Mouse (Mus musculus): ENCODE measurements around the gene Phactr2. TPM values are rescaled to one million over a fixed set of nuclear protein-coding genes. Genes with fewer than 3 reads are reported as not detected.

The Phactr2 gene
- polyA plus RNA-seq, 1 experiment from 2014 or later, result 21.7 TPM

GRCm38 (mm10) chr10:13427599-13427998 lies 46.6 kb downstream of the Phactr2 start:
- Histone ChIP-seq H3K4me1 (replicated peaks) (peaks cover 13% of the 10 kb centered on the region), H3K4me3 (replicated peaks) (no peak overlapping the region), H3K27ac (no peak overlapping the region), H3K4me2 (no peak overlapping the region), H3K9me3 (no peaks in the 10 kb centered on the region), H3K27me3 (no peaks in the 10 kb centered on the region), H3K9ac (replicated peaks) (no peak overlapping the region), H3K36me3 (no peaks in the 10 kb centered on the region)
- WGBS, result 90% methylated on average over 10 of the region's 10 CpGs
- ATAC-seq (ENCODE audit: insufficient number of reproducible peaks, insufficient read depth, low FRiP score, low TSS enrichment, low read depth), result no peak; the same call in 1 of the 2 replicates

- Histone ChIP-seq H3K4me3 (replicated peaks) (no peak overlapping the region), H3K4me1 (replicated peaks) (peaks cover 3% of the 10 kb centered on the region), H3K4me2 (no peak overlapping the region), H3K9ac (replicated peaks) (no peak overlapping the region), H3K36me3 (no peaks in the 10 kb centered on the region), H3K27ac (no peak overlapping the region), H3K9me3 (no peaks in the 10 kb centered on the region), H3K27me3 (no peaks in the 10 kb centered on the region)
- no peak for ATAC-seq (ENCODE audit: insufficient number of reproducible peaks, insufficient read depth, low FRiP score, low TSS enrichment, low read depth)
- WGBS, result 89% methylated on average over 9 of the region's 9 CpGs
These were observed 49.0 kb downstream of the Phactr2 start for GRCm38 (mm10) chr10:13425198-13425597.

- Histone ChIP-seq H3K27me3 (no peaks in the 10 kb centered on the region), H3K36me3 (no peaks in the 10 kb centered on the region), H3K4me3 (replicated peaks) (no peak overlapping the region), H3K9me3 (no peaks in the 10 kb centered on the region), H3K9ac (replicated peaks) (no peak overlapping the region), H3K4me1 (replicated peaks) (peaks cover 3% of the 10 kb centered on the region), H3K4me2 (no peak overlapping the region), H3K27ac (no peak overlapping the region)
- 79% methylated on average over 17 of the region's 17 CpGs for WGBS
- ATAC-seq (ENCODE audit: insufficient number of reproducible peaks, insufficient read depth, low FRiP score, low TSS enrichment, low read depth), result no peak
These were observed 49.7 kb downstream of the Phactr2 start for GRCm38 (mm10) chr10:13424508-13424907.

GRCm38 (mm10) chr10:13424015-13424414 lies 50.2 kb downstream of the Phactr2 start:
- Histone ChIP-seq H3K4me3 (replicated peaks) (no peak overlapping the region), H3K9me3 (no peaks in the 10 kb centered on the region), H3K9ac (replicated peaks) (no peak overlapping the region), H3K27me3 (no peaks in the 10 kb centered on the region), H3K4me1 (replicated peaks) (peaks cover under 1% of the 10 kb centered on the region), H3K36me3 (no peaks in the 10 kb centered on the region), H3K27ac (no peak overlapping the region), H3K4me2 (no peak overlapping the region)
- 64% methylated on average over 10 of the region's 10 CpGs for WGBS
- 0 out of 2 replicates have a peak, but pooled peaks have one; percentile 54 for ATAC-seq (ENCODE audit: insufficient number of reproducible peaks, insufficient read depth, low FRiP score, low TSS enrichment, low read depth)

GRCm38 (mm10) chr10:13422121-13422520 lies 52.1 kb downstream of the Phactr2 start:
- Histone ChIP-seq H3K36me3 (no peaks in the 10 kb centered on the region), H3K9ac (replicated peaks) (no peak overlapping the region), H3K9me3 (no peaks in the 10 kb centered on the region), H3K4me2 (no peak overlapping the region), H3K27ac (no peak overlapping the region), H3K27me3 (no peaks in the 10 kb centered on the region), H3K4me3 (replicated peaks) (no peak overlapping the region), H3K4me1 (replicated peaks) (no peaks in the 10 kb centered on the region; the same call in 1 of the 2 replicates)
- WGBS, result 88% methylated on average over 9 of the region's 9 CpGs
- no peak for ATAC-seq (ENCODE audit: insufficient number of reproducible peaks, insufficient read depth, low FRiP score, low TSS enrichment, low read depth)

- Histone ChIP-seq H3K4me2 (no peak overlapping the region), H3K4me1 (replicated peaks) (peaks cover 7% of the 10 kb centered on the region), H3K4me3 (replicated peaks) (no peak overlapping the region), H3K9ac (replicated peaks) (no peak overlapping the region), H3K9me3 (no peaks in the 10 kb centered on the region), H3K27ac (no peak overlapping the region), H3K36me3 (no peaks in the 10 kb centered on the region), H3K27me3 (no peaks in the 10 kb centered on the region)
- ATAC-seq (ENCODE audit: insufficient number of reproducible peaks, insufficient read depth, low FRiP score, low TSS enrichment, low read depth), result no peak
- WGBS, result 28% methylated on average over 4 of the region's 4 CpGs
These were observed 55.0 kb downstream of the Phactr2 start for GRCm38 (mm10) chr10:13419246-13419645.

- WGBS, result 33% methylated on average over 8 of the region's 8 CpGs
- ATAC-seq (ENCODE audit: insufficient number of reproducible peaks, insufficient read depth, low FRiP score, low TSS enrichment, low read depth), result no peak
These were observed 58.6 kb downstream of the Phactr2 start for GRCm38 (mm10) chr10:13415489-13416104.

GRCm38 (mm10) chr10:13412202-13412923 lies 61.8 kb downstream of the Phactr2 start:
- Histone ChIP-seq H3K9me3 (no peaks in the 10 kb centered on the region), H3K4me2 (no peak overlapping the region), H3K4me3 (replicated peaks) (no peak overlapping the region), H3K27ac (no peak overlapping the region), H3K36me3 (no peaks in the 10 kb centered on the region), H3K27me3 (no peaks in the 10 kb centered on the region), H3K9ac (replicated peaks) (no peak overlapping the region), H3K4me1 (replicated peaks) (peaks cover 7% of the 10 kb centered on the region; the same call in 1 of the 2 replicates)
- no peak for ATAC-seq (ENCODE audit: insufficient number of reproducible peaks, insufficient read depth, low FRiP score, low TSS enrichment, low read depth)
- 90% methylated on average over 19 of the region's 19 CpGs for WGBS

More at GRCm38 (mm10) chr10:13415489-13416104, 58.6 kb downstream of the Phactr2 start:
- H3K36me3 ChIP-seq, result no peaks in the 10 kb centered on the region
- H3K9ac ChIP-seq (replicated peaks), result no peak overlapping the region
- H3K4me2 ChIP-seq, result no peak overlapping the region
- no peaks in the 10 kb centered on the region for H3K9me3 ChIP-seq
- no peak overlapping the region for H3K4me3 ChIP-seq (replicated peaks)
- peaks cover 7% of the 10 kb centered on the region; the same call in 1 of the 2 replicates for H3K4me1 ChIP-seq (replicated peaks)
- H3K27ac ChIP-seq, result no peak overlapping the region
- no peaks in the 10 kb centered on the region for H3K27me3 ChIP-seq

- Histone ChIP-seq H3K27ac (no peak overlapping the region), H3K9ac (replicated peaks) (no peak overlapping the region), H3K4me2 (no peak overlapping the region), H3K27me3 (no peaks in the 10 kb centered on the region), H3K4me1 (replicated peaks) (peaks cover 7% of the 10 kb centered on the region; the same call in 1 of the 2 replicates), H3K4me3 (replicated peaks) (no peak overlapping the region), H3K36me3 (no peaks in the 10 kb centered on the region), H3K9me3 (no peaks in the 10 kb centered on the region)
- 91% methylated on average over 3 of the region's 3 CpGs for WGBS
- ATAC-seq (ENCODE audit: insufficient number of reproducible peaks, insufficient read depth, low FRiP score, low TSS enrichment, low read depth), result no peak
These were observed 63.2 kb downstream of the Phactr2 start for GRCm38 (mm10) chr10:13411056-13411455.

- no peaks in the 10 kb centered on the region for H3K4me1 ChIP-seq (replicated peaks)
- no peak for ATAC-seq (ENCODE audit: insufficient number of reproducible peaks, insufficient read depth, low FRiP score, low TSS enrichment, low read depth)
- no peak overlapping the region for H3K4me2 ChIP-seq
- no peaks in the 10 kb centered on the region for H3K9me3 ChIP-seq
- 87% methylated on average over 1 of the region's 1 CpGs for WGBS
- H3K4me3 ChIP-seq (replicated peaks), result no peak overlapping the region
- no peak overlapping the region for H3K27ac ChIP-seq
- no peaks in the 10 kb centered on the region for H3K27me3 ChIP-seq
- H3K36me3 ChIP-seq, result no peaks in the 10 kb centered on the region
- no peak overlapping the region for H3K9ac ChIP-seq (replicated peaks)
These were observed 72.2 kb downstream of the Phactr2 start for GRCm38 (mm10) chr10:13401971-13402370.

GRCm38 (mm10) chr10:13395753-13396152 lies 78.5 kb downstream of the Phactr2 start:
- WGBS, result 80% methylated on average over 3 of the region's 3 CpGs

More at GRCm38 (mm10) chr10:13395753-13396152, 78.5 kb downstream of the Phactr2 start:
- no peaks in the 10 kb centered on the region for H3K27me3 ChIP-seq
- ATAC-seq (ENCODE audit: insufficient number of reproducible peaks, insufficient read depth, low FRiP score, low TSS enrichment, low read depth), result no peak
- no peaks in the 10 kb centered on the region for H3K4me1 ChIP-seq (replicated peaks)
- no peak overlapping the region for H3K4me3 ChIP-seq (replicated peaks)
- H3K27ac ChIP-seq, result no peak overlapping the region
- H3K4me2 ChIP-seq, result no peak overlapping the region
- H3K9ac ChIP-seq (replicated peaks), result no peak overlapping the region
- no peaks in the 10 kb centered on the region for H3K9me3 ChIP-seq
- no peaks in the 10 kb centered on the region for H3K36me3 ChIP-seq
